Mouse (Mus musculus): ENCODE measurements at regions not wholly inside any gene's neighbourhood (a gene's known extent, or its start where the extent isn't known, plus 50 kb on each side); places are given as distances from the start of the nearest gene placed in this dataset.

GRCm38 (mm10) chr11:31771491-31772439 is 100.1 kb upstream of the Bod1 start:
- Histone ChIP-seq H3K9me3 (ENCODE audit: control insufficient read depth, low read length) (peaks cover 2% of the 10 kb centered on the region; the same call in 1 of the 2 replicates), H3K4me2 (ENCODE audit: low read depth, low read length) (no peak overlapping the region), H3K27me3 (ENCODE audit: control insufficient read depth, insufficient read depth, low read depth, low read length) (no peaks in the 10 kb centered on the region), H3K4me3 (ENCODE audit: low read length) (no peak overlapping the region), H3K4me1 (replicated peaks; ENCODE audit: control insufficient read depth, insufficient read depth, low read length) (peaks cover 10% of the 10 kb centered on the region; the same call in 1 of the 2 replicates), H3K27ac (ENCODE audit: low read length) (no peak overlapping the region), H3K9ac (ENCODE audit: low read length) (no peak overlapping the region), H3K36me3 (ENCODE audit: control insufficient read depth, insufficient read depth, low read length) (no peaks in the 10 kb centered on the region)
- no peak for ATAC-seq (ENCODE audit: low read depth)
- WGBS = 78% methylated on average over 6 of the region's 6 CpGs

- H3K4me2 ChIP-seq (ENCODE audit: low read depth, low read length) = no peak overlapping the region
- H3K27me3 ChIP-seq (ENCODE audit: control insufficient read depth, insufficient read depth, low read depth, low read length) = no peaks in the 10 kb centered on the region
- H3K27ac ChIP-seq (ENCODE audit: low read length) = no peak overlapping the region
- H3K36me3 ChIP-seq (ENCODE audit: control insufficient read depth, insufficient read depth, low read length) = no peaks in the 10 kb centered on the region
- H3K4me3 ChIP-seq (ENCODE audit: low read length) = no peak overlapping the region
- H3K9me3 ChIP-seq (ENCODE audit: control insufficient read depth, low read length) = peaks cover 2% of the 10 kb centered on the region; the same call in 1 of the 2 replicates
- H3K9ac ChIP-seq (ENCODE audit: low read length) = no peak overlapping the region
- ATAC-seq (ENCODE audit: low read depth) = no peak
- 55% methylated on average over 8 of the region's 8 CpGs for WGBS
- H3K4me1 ChIP-seq (replicated peaks; ENCODE audit: control insufficient read depth, insufficient read depth, low read length) = peaks cover 3% of the 10 kb centered on the region; the same call in 1 of the 2 replicates
These were observed 94.5 kb upstream of the Cpeb4 start for GRCm38 (mm10) chr11:31777531-31777930.

GRCm38 (mm10) chr11:31778766-31779165 is 93.2 kb upstream of the Cpeb4 start:
- H3K4me3 ChIP-seq (ENCODE audit: low read length) = no peak overlapping the region
- peaks cover 3% of the 10 kb centered on the region; the same call in 1 of the 2 replicates for H3K4me1 ChIP-seq (replicated peaks; ENCODE audit: control insufficient read depth, insufficient read depth, low read length)
- H3K27me3 ChIP-seq (ENCODE audit: control insufficient read depth, insufficient read depth, low read depth, low read length) = no peaks in the 10 kb centered on the region
- 59% methylated on average over 4 of the region's 4 CpGs for WGBS
- ATAC-seq (ENCODE audit: low read depth) = no peak
- no peak overlapping the region for H3K27ac ChIP-seq (ENCODE audit: low read length)
- H3K9ac ChIP-seq (ENCODE audit: low read length) = no peak overlapping the region
- H3K4me2 ChIP-seq (ENCODE audit: low read depth, low read length) = no peak overlapping the region
- no peaks in the 10 kb centered on the region for H3K36me3 ChIP-seq (ENCODE audit: control insufficient read depth, insufficient read depth, low read length)
- H3K9me3 ChIP-seq (ENCODE audit: control insufficient read depth, low read length) = peaks cover 6% of the 10 kb centered on the region; the same call in 1 of the 2 replicates

- 87% methylated on average over 2 of the region's 2 CpGs for WGBS
- H3K36me3 ChIP-seq (ENCODE audit: control insufficient read depth, insufficient read depth, low read length) = no peaks in the 10 kb centered on the region
- H3K9me3 ChIP-seq (ENCODE audit: control insufficient read depth, low read length) = peaks cover 6% of the 10 kb centered on the region; the same call in 1 of the 2 replicates
- no peak overlapping the region for H3K4me3 ChIP-seq (ENCODE audit: low read length)
- H3K27me3 ChIP-seq (ENCODE audit: control insufficient read depth, insufficient read depth, low read depth, low read length) = no peaks in the 10 kb centered on the region
- no peak overlapping the region for H3K9ac ChIP-seq (ENCODE audit: low read length)
- no peak overlapping the region for H3K4me2 ChIP-seq (ENCODE audit: low read depth, low read length)
- no peak overlapping the region for H3K27ac ChIP-seq (ENCODE audit: low read length)
- peaks cover 3% of the 10 kb centered on the region; the same call in 1 of the 2 replicates for H3K4me1 ChIP-seq (replicated peaks; ENCODE audit: control insufficient read depth, insufficient read depth, low read length)
- no peak for ATAC-seq (ENCODE audit: low read depth)
These were observed 92.7 kb upstream of the Cpeb4 start for GRCm38 (mm10) chr11:31779267-31779666.

- H3K9ac ChIP-seq (ENCODE audit: low read length) = no peak overlapping the region
- no peak overlapping the region for H3K4me2 ChIP-seq (ENCODE audit: low read depth, low read length)
- no peak overlapping the region for H3K4me3 ChIP-seq (ENCODE audit: low read length)
- no peaks in the 10 kb centered on the region for H3K27me3 ChIP-seq (ENCODE audit: control insufficient read depth, insufficient read depth, low read depth, low read length)
- WGBS = 82% methylated on average over 6 of the region's 6 CpGs
- H3K9me3 ChIP-seq (ENCODE audit: control insufficient read depth, low read length) = peaks cover 6% of the 10 kb centered on the region; the same call in 1 of the 2 replicates
- peaks cover 3% of the 10 kb centered on the region; the same call in 1 of the 2 replicates for H3K4me1 ChIP-seq (replicated peaks; ENCODE audit: control insufficient read depth, insufficient read depth, low read length)
- no peak overlapping the region for H3K27ac ChIP-seq (ENCODE audit: low read length)
- H3K36me3 ChIP-seq (ENCODE audit: control insufficient read depth, insufficient read depth, low read length) = no peaks in the 10 kb centered on the region
- ATAC-seq (ENCODE audit: low read depth) = no peak
These were observed 91.0 kb upstream of the Cpeb4 start for GRCm38 (mm10) chr11:31780969-31781368.

- H3K9me3 ChIP-seq (ENCODE audit: control insufficient read depth, low read length) = peaks cover 6% of the 10 kb centered on the region; the same call in 1 of the 2 replicates
- no peak for ATAC-seq (ENCODE audit: low read depth)
- no peaks in the 10 kb centered on the region for H3K36me3 ChIP-seq (ENCODE audit: control insufficient read depth, insufficient read depth, low read length)
- no peak overlapping the region for H3K9ac ChIP-seq (ENCODE audit: low read length)
- no peak overlapping the region for H3K4me2 ChIP-seq (ENCODE audit: low read depth, low read length)
- H3K4me1 ChIP-seq (replicated peaks; ENCODE audit: control insufficient read depth, insufficient read depth, low read length) = peaks cover 3% of the 10 kb centered on the region; the same call in 1 of the 2 replicates
- no peak overlapping the region for H3K4me3 ChIP-seq (ENCODE audit: low read length)
- H3K27me3 ChIP-seq (ENCODE audit: control insufficient read depth, insufficient read depth, low read depth, low read length) = no peaks in the 10 kb centered on the region
- WGBS = 72% methylated on average over 6 of the region's 6 CpGs
- H3K27ac ChIP-seq (ENCODE audit: low read length) = no peak overlapping the region
These were observed 90.4 kb upstream of the Cpeb4 start for GRCm38 (mm10) chr11:31781605-31782004.

- Histone ChIP-seq H3K27ac (ENCODE audit: low read length) (no peak overlapping the region), H3K4me2 (ENCODE audit: low read depth, low read length) (no peak overlapping the region), H3K9ac (ENCODE audit: low read length) (no peak overlapping the region), H3K4me3 (ENCODE audit: low read length) (no peak overlapping the region), H3K27me3 (ENCODE audit: control insufficient read depth, insufficient read depth, low read depth, low read length) (no peaks in the 10 kb centered on the region), H3K36me3 (ENCODE audit: control insufficient read depth, insufficient read depth, low read length) (no peaks in the 10 kb centered on the region), H3K9me3 (ENCODE audit: control insufficient read depth, low read length) (peaks cover 6% of the 10 kb centered on the region; the same call in 1 of the 2 replicates), H3K4me1 (replicated peaks; ENCODE audit: control insufficient read depth, insufficient read depth, low read length) (no peaks in the 10 kb centered on the region)
- 75% methylated on average over 4 of the region's 4 CpGs for WGBS
- no peak for ATAC-seq (ENCODE audit: low read depth)
These were observed 88.4 kb upstream of the Cpeb4 start for GRCm38 (mm10) chr11:31783506-31784063.

- 78% methylated on average over 6 of the region's 6 CpGs for WGBS
- H3K9me3 ChIP-seq (ENCODE audit: control insufficient read depth, low read length) = peaks cover 6% of the 10 kb centered on the region; the same call in 1 of the 2 replicates
- no peak overlapping the region for H3K27ac ChIP-seq (ENCODE audit: low read length)
- ATAC-seq (ENCODE audit: low read depth) = no peak
- no peak overlapping the region for H3K4me3 ChIP-seq (ENCODE audit: low read length)
- no peaks in the 10 kb centered on the region for H3K36me3 ChIP-seq (ENCODE audit: control insufficient read depth, insufficient read depth, low read length)
- H3K27me3 ChIP-seq (ENCODE audit: control insufficient read depth, insufficient read depth, low read depth, low read length) = no peaks in the 10 kb centered on the region
- H3K4me1 ChIP-seq (replicated peaks; ENCODE audit: control insufficient read depth, insufficient read depth, low read length) = no peaks in the 10 kb centered on the region
- H3K9ac ChIP-seq (ENCODE audit: low read length) = no peak overlapping the region
- no peak overlapping the region for H3K4me2 ChIP-seq (ENCODE audit: low read depth, low read length)
These were observed 87.6 kb upstream of the Cpeb4 start for GRCm38 (mm10) chr11:31784332-31784901.

GRCm38 (mm10) chr11:31785160-31785559 is 86.9 kb upstream of the Cpeb4 start:
- H3K27me3 ChIP-seq (ENCODE audit: control insufficient read depth, insufficient read depth, low read depth, low read length) = no peaks in the 10 kb centered on the region
- no peak overlapping the region for H3K4me3 ChIP-seq (ENCODE audit: low read length)
- 88% methylated on average over 7 of the region's 7 CpGs for WGBS
- no peak overlapping the region for H3K9ac ChIP-seq (ENCODE audit: low read length)
- no peak overlapping the region for H3K27ac ChIP-seq (ENCODE audit: low read length)
- no peaks in the 10 kb centered on the region for H3K4me1 ChIP-seq (replicated peaks; ENCODE audit: control insufficient read depth, insufficient read depth, low read length)
- no peak for ATAC-seq (ENCODE audit: low read depth)
- H3K4me2 ChIP-seq (ENCODE audit: low read depth, low read length) = no peak overlapping the region
- no peaks in the 10 kb centered on the region for H3K36me3 ChIP-seq (ENCODE audit: control insufficient read depth, insufficient read depth, low read length)
- H3K9me3 ChIP-seq (ENCODE audit: control insufficient read depth, low read length) = peaks cover 6% of the 10 kb centered on the region; the same call in 1 of the 2 replicates

Data from lung, embryonic 16.5 days (tissue).